Mouse (Mus musculus): ENCODE measurements at regions not wholly inside any gene's neighbourhood (a gene's known extent, or its start where the extent isn't known, plus 50 kb on each side); places are given as distances from the start of the nearest gene placed in this dataset.

- Histone ChIP-seq H3K27me3 (ENCODE audit: insufficient read depth, low read length) (no peaks in the 10 kb centered on the region), H3K9ac (ENCODE audit: low read depth, low read length) (no peak overlapping the region), H3K4me1 (replicated peaks; ENCODE audit: insufficient read depth, low read length) (no peaks in the 10 kb centered on the region), H3K9me3 (replicated peaks; ENCODE audit: low read length) (no peaks in the 10 kb centered on the region), H3K27ac (no peak overlapping the region), H3K36me3 (ENCODE audit: insufficient read depth, low read length) (no peaks in the 10 kb centered on the region), H3K4me3 (replicated peaks; ENCODE audit: low read depth, low read length) (no peak overlapping the region), H3K4me2 (ENCODE audit: low read length) (no peak overlapping the region)
- TF ChIP-seq CTCF (IDR thresholded peaks at IDR 0.05; ENCODE audit: low read depth), result no peak
- DNase-seq (ENCODE audit: low spot score) (no peak), ATAC-seq (replicated peaks; ENCODE audit: low FRiP score, low read depth) (no peak)
These were observed 292.2 kb downstream of the Pcdh10 start for GRCm38 (mm10) chr3:45670434-45670833.

- no peak overlapping the region for H3K4me3 ChIP-seq (replicated peaks; ENCODE audit: low read depth, low read length)
- H3K9me3 ChIP-seq (replicated peaks; ENCODE audit: low read length), result no peaks in the 10 kb centered on the region
- no peaks in the 10 kb centered on the region for H3K27me3 ChIP-seq (ENCODE audit: insufficient read depth, low read length)
- DNase-seq (ENCODE audit: low spot score), result no peak
- no peak for ATAC-seq (replicated peaks; ENCODE audit: low FRiP score, low read depth)
- WGBS, result 82% methylated on average over 6 of the region's 6 CpGs
- no peak overlapping the region for H3K9ac ChIP-seq (ENCODE audit: low read depth, low read length)
- TF ChIP-seq CTCF (IDR thresholded peaks at IDR 0.05; ENCODE audit: low read depth), result no peak
- H3K4me1 ChIP-seq (replicated peaks; ENCODE audit: insufficient read depth, low read length), result no peaks in the 10 kb centered on the region
- H3K36me3 ChIP-seq (ENCODE audit: insufficient read depth, low read length), result no peaks in the 10 kb centered on the region
- no peak overlapping the region for H3K27ac ChIP-seq
- H3K4me2 ChIP-seq (ENCODE audit: low read length), result no peak overlapping the region
These were observed 299.5 kb downstream of the Pcdh10 start for GRCm38 (mm10) chr3:45677672-45678071.

- no peaks in the 10 kb centered on the region for H3K9me3 ChIP-seq (replicated peaks; ENCODE audit: low read length)
- WGBS, result 10% methylated on average over 12 of the region's 12 CpGs
- H3K27me3 ChIP-seq (ENCODE audit: insufficient read depth, low read length), result no peaks in the 10 kb centered on the region
- H3K4me3 ChIP-seq (replicated peaks; ENCODE audit: low read depth, low read length), result no peak overlapping the region
- ATAC-seq (replicated peaks; ENCODE audit: low FRiP score, low read depth) (no peak), DNase-seq (ENCODE audit: low spot score) (no peak)
- no peaks in the 10 kb centered on the region for H3K36me3 ChIP-seq (ENCODE audit: insufficient read depth, low read length)
- TF ChIP-seq CTCF (IDR thresholded peaks at IDR 0.05; ENCODE audit: low read depth), result no peak
- no peak overlapping the region for H3K9ac ChIP-seq (ENCODE audit: low read depth, low read length)
- H3K27ac ChIP-seq, result no peak overlapping the region
- no peak overlapping the region for H3K4me2 ChIP-seq (ENCODE audit: low read length)
- H3K4me1 ChIP-seq (replicated peaks; ENCODE audit: insufficient read depth, low read length), result no peaks in the 10 kb centered on the region
These were observed 303.2 kb downstream of the Pcdh10 start for GRCm38 (mm10) chr3:45681410-45681809.

- H3K27ac ChIP-seq, result no peak overlapping the region
- no peak overlapping the region for H3K4me3 ChIP-seq (replicated peaks; ENCODE audit: low read depth, low read length)
- H3K4me1 ChIP-seq (replicated peaks; ENCODE audit: insufficient read depth, low read length), result no peaks in the 10 kb centered on the region
- no peak for ATAC-seq (replicated peaks; ENCODE audit: low FRiP score, low read depth)
- H3K9me3 ChIP-seq (replicated peaks; ENCODE audit: low read length), result no peaks in the 10 kb centered on the region
- H3K27me3 ChIP-seq (ENCODE audit: insufficient read depth, low read length), result no peaks in the 10 kb centered on the region
- 65% methylated on average over 1 of the region's 1 CpGs for WGBS
- H3K4me2 ChIP-seq (ENCODE audit: low read length), result no peak overlapping the region
- no peak for TF ChIP-seq CTCF (IDR thresholded peaks at IDR 0.05; ENCODE audit: low read depth)
- no peaks in the 10 kb centered on the region for H3K36me3 ChIP-seq (ENCODE audit: insufficient read depth, low read length)
- no peak for DNase-seq (ENCODE audit: low spot score)
- H3K9ac ChIP-seq (ENCODE audit: low read depth, low read length), result no peak overlapping the region
These were observed 329.7 kb downstream of the Pcdh10 start for GRCm38 (mm10) chr3:45707891-45708290.

Data from kidney, postnatal 0 days (tissue).